Mouse (Mus musculus) liver, embryonic 12.5 days (tissue): ENCODE measurements around the gene Ormdl3. TPM values are rescaled to one million over a fixed set of nuclear protein-coding genes. Genes with fewer than 3 reads are reported as not detected.

ENCODE experiments used
- ATAC-seq: fragments of 200-750 bp; cut with Nextera tagmentation; 2 replicates; pipeline ENCODE4 v1.8.0; 2017; ENCODE audit warnings: moderate number of reproducible peaks, mild to moderate bottlenecking, moderate library complexity
- H3K27ac ChIP-seq: fragments of 300-500 bp; sonication (generic); 2 replicates; pipeline ENCODE4 v1.5.1; 2016; ENCODE audit warnings: mild to moderate bottlenecking
- H3K27me3 ChIP-seq: fragments of 300-500 bp; sonication (generic); replicated peaks from 2 replicates; pipeline ENCODE4 v1.6.1; 2016; ENCODE audit warnings: mild to moderate bottlenecking, moderate library complexity
- H3K36me3 ChIP-seq: fragments of 300-500 bp; sonication (generic); 2 replicates; pipeline ENCODE4 v1.6.1; 2016; ENCODE audit warnings: mild to moderate bottlenecking, moderate library complexity
- H3K4me1 ChIP-seq: fragments of 300-500 bp; sonication (generic); 2 replicates; pipeline ENCODE4 v1.6.1; 2016
- H3K4me2 ChIP-seq: fragments of 300-500 bp; sonication (generic); 2 replicates; pipeline ENCODE4 v1.6.1; 2016; ENCODE audit warnings: mild to moderate bottlenecking, moderate library complexity
- H3K4me3 ChIP-seq: fragments of 300-500 bp; sonication (generic); 2 replicates; pipeline ENCODE4 v1.5.1; 2016; ENCODE audit warnings: mild to moderate bottlenecking, moderate library complexity
- H3K9ac ChIP-seq: fragments of 300-500 bp; sonication (generic); 2 replicates; pipeline ENCODE4 v1.6.1; 2016; ENCODE audit warnings: mild to moderate bottlenecking, moderate library complexity
- H3K9me3 ChIP-seq: fragments of 300-500 bp; sonication (generic); replicated peaks from 2 replicates; pipeline ENCODE4 v1.6.1; 2016; ENCODE audit warnings: mild to moderate bottlenecking, moderate library complexity
- WGBS: fragments of 180-500 bp; shearing (Covaris S2); methylation state at CpG from one replicate; pipeline ENCODE4 v1.1.7; 2016; ENCODE audit not compliant: insufficient replicate concordance; 5-methylcytosine and 5-hydroxymethylcytosine counted together
- polyA plus RNA-seq: library from polyadenylated mRNA; unstranded; fragments of >200 nt; fragmentation: Nextera tagmentation; extraction: Ambion mirVana; gene quantifications from 2 replicates; pipeline ENCODE4 v1.2.1, GENCODE M21; 2016

The Ormdl3 gene
- polyA plus RNA-seq, 1 experiment from 2014 or later: 44.2 TPM

DNA sequence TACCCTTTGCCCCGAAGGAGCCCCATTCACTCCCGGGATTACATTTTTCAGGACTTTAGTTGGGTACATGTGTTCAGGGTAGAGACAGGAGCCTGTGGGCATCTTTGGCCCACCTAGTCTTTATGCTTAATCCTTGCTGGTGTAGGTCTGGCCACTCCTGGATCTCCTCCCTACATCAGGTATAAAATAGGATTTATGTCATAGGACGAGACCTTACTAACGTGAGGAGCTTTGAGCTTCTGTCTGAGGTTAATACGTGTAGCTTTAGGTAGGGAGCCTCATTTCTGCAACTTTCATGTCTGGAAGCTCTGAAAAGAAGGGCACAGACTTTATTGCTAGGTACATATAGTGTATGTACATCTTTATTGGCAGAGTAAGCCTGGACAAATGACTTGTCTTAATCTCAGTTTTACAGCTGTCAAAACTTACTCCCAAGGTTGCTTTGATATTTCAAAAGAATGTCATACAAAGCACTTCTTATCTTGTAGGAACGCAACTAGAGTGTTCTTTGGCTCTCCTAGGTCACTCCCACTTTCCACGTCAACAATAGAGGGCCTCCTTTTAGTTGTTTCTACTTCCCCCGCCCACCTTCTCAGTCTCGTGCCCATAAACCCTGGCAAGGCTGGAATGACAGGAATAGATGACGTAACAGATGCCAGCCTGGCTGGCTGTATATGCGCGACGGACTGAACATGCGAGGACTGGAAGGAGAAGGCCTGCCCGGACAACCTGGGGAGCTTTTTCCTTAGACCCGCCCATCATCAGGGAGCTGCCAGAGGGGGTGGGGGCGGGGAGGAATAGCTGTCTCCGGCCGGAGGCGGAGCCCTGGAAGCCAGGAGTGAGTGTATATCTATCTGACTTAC lies 747 bp upstream of the Ormdl3 start:
- peak overlapping the region; percentile 97 for H3K4me3 ChIP-seq
- peak overlapping the region; percentile 99 for H3K27ac ChIP-seq
- H3K27me3 ChIP-seq: peaks cover 14% of the 10 kb centered on the region
- peaks cover 78% of the 10 kb centered on the region for H3K4me1 ChIP-seq
- peak overlapping the region; percentile 95 for H3K9ac ChIP-seq
- 6% methylated on average over 20 of the region's 20 CpGs for WGBS
- peak overlapping the region; percentile 96 for H3K4me2 ChIP-seq
- H3K36me3 ChIP-seq: peaks cover 17% of the 10 kb centered on the region
- peak; percentile 70 for ATAC-seq
- no peaks in the 10 kb centered on the region for H3K9me3 ChIP-seq

- H3K4me1 ChIP-seq: peaks cover 81% of the 10 kb centered on the region
- ATAC-seq: no peak; the same call in 1 of the 2 replicates
- H3K4me2 ChIP-seq: peak overlapping the region; percentile 96
- H3K9me3 ChIP-seq: no peaks in the 10 kb centered on the region
- 0 out of 2 replicates have a peak, but pooled peaks cover under 1% of the 10 kb centered on the region for H3K27me3 ChIP-seq
- peak overlapping the region; percentile 99 for H3K27ac ChIP-seq
- peak overlapping the region; percentile 95 for H3K9ac ChIP-seq
- peaks cover 32% of the 10 kb centered on the region for H3K36me3 ChIP-seq
- peak overlapping the region; percentile 97 for H3K4me3 ChIP-seq
- WGBS: 1% methylated on average over 22 of the region's 22 CpGs
These were observed 879 bp downstream of the Ormdl3 start for GRCm38 (mm10) chr11:98586087-98586891.

DNA sequence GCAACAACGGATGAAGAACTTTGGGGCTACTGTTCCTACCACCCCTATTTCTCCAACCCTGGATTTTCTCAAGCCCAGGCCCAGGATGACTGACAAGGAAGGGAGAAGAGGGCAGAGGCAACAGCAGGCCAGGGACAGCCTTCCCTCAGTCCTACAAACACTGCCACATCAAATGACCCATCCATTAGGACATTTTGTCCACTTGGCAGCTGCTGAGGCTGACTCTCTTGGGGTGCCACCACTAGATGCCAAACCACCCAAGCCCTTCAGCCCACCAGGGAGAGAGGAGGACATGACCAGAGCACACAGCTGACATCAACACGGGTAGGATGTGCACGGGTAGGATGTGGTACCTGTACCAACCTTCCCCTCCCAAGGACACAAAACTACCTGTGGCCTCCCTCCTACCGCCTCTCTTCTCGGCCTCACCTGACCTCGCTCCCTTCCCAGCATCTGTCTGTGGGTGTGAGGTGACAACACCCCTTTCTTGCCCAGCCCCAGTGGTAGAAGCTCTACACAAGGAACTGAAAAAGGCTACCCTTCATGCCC lies 2.5 kb downstream of the Ormdl3 start:
- H3K27me3 ChIP-seq: no peaks in the 10 kb centered on the region
- peaks cover 32% of the 10 kb centered on the region for H3K36me3 ChIP-seq
- peak overlapping the region; percentile 97 for H3K4me3 ChIP-seq
- no peaks in the 10 kb centered on the region for H3K9me3 ChIP-seq
- peak overlapping the region; percentile 96 for H3K4me2 ChIP-seq
- ATAC-seq: no peak
- H3K27ac ChIP-seq: peak overlapping the region; percentile 99
- peaks cover 92% of the 10 kb centered on the region for H3K4me1 ChIP-seq
- 74% methylated on average over 6 of the region's 6 CpGs for WGBS
- peak overlapping the region; percentile 95 for H3K9ac ChIP-seq

DNA sequence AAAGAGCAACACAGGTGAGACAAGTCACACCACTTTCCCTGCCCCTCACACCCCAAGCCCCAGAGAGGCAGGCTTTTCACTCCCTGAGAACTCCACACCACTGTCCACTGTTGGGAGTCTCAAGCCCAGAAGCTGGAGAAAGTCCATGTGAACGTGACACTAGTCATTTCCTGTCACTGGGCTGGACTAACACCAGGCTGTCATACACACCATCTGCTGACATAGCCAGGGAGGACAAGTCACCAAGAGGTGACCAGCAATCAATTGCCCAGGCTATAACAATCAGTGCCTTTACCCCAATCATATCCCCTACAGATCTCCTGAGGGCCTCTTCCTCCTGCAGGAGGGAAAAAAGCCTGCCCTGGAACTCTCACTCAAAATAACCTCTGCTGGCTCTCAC lies 3.0 kb downstream of the Ormdl3 start:
- Histone ChIP-seq H3K4me3 (peak overlapping the region; percentile 97), H3K4me1 (peaks cover 92% of the 10 kb centered on the region), H3K4me2 (peak overlapping the region; percentile 96), H3K27me3 (no peaks in the 10 kb centered on the region), H3K27ac (peak overlapping the region; percentile 99), H3K36me3 (peaks cover 34% of the 10 kb centered on the region), H3K9ac (peak overlapping the region; percentile 95), H3K9me3 (no peaks in the 10 kb centered on the region)
- WGBS: 6% methylated on average over 1 of the region's 1 CpGs
- no peak for ATAC-seq

- 0% methylated on average over 3 of the region's 3 CpGs for WGBS
- no peaks in the 10 kb centered on the region for H3K27me3 ChIP-seq
- peak overlapping the region; percentile 95 for H3K9ac ChIP-seq
- peak overlapping the region; percentile 99 for H3K27ac ChIP-seq
- peak overlapping the region; percentile 97 for H3K4me3 ChIP-seq
- H3K4me2 ChIP-seq: peak overlapping the region; percentile 96
- H3K36me3 ChIP-seq: peaks cover 37% of the 10 kb centered on the region
- H3K9me3 ChIP-seq: no peaks in the 10 kb centered on the region
- peaks cover 92% of the 10 kb centered on the region for H3K4me1 ChIP-seq
- peak; percentile 25; the same call in 1 of the 2 replicates for ATAC-seq
These were observed 3.6 kb downstream of the Ormdl3 start for GRCm38 (mm10) chr11:98583571-98583970.

- H3K27me3 ChIP-seq: no peaks in the 10 kb centered on the region
- peak; percentile 75 for ATAC-seq
- peak overlapping the region; percentile 97 for H3K4me3 ChIP-seq
- H3K4me2 ChIP-seq: peak overlapping the region; percentile 96
- H3K36me3 ChIP-seq: peaks cover 37% of the 10 kb centered on the region
- peak overlapping the region; percentile 99 for H3K27ac ChIP-seq
- H3K9me3 ChIP-seq: no peaks in the 10 kb centered on the region
- peak overlapping the region; percentile 95 for H3K9ac ChIP-seq
- 12% methylated on average over 3 of the region's 3 CpGs for WGBS
- peaks cover 92% of the 10 kb centered on the region for H3K4me1 ChIP-seq
These were observed 4.0 kb downstream of the Ormdl3 start for GRCm38 (mm10) chr11:98583265-98583552.

DNA sequence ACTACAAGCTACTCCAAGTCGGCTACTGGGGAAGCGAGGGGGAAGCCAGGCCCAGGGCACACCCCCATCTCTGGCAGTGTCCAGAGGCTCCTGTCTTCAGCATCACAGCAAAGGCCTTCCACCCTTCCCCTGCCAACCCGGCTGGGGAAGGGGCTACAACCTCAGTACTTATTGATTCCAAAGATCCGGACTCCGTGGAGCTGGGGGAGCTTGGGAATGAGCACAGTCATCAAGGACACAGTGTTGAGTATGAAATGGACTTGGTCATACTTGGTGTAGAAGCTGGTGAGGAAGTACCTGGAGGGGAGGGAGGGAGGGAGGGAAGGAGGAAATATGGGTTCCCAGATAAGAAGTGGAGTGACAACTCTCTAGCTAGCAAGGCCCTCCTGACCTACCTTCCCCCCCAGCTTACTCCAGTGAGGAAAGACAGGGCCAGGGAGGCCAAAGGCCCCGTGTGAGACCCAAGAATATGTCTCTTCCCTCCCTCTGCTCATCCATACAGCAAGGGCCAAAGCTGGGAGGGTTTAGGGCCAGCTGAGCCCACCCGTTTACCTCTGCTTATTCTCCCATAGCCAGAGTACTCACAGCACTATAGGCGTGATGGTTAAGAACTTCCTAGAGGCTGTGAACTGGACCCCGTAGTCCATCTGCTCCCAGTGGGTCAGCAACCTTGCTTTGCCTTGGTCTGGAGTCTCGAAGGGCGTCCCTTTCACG lies 4.5 kb downstream of the Ormdl3 start:
- Histone ChIP-seq H3K27ac (peak overlapping the region; percentile 99), H3K4me3 (peak overlapping the region; percentile 97), H3K9ac (peak overlapping the region; percentile 95), H3K9me3 (no peaks in the 10 kb centered on the region), H3K4me1 (peaks cover 88% of the 10 kb centered on the region), H3K27me3 (no peaks in the 10 kb centered on the region), H3K36me3 (peaks cover 37% of the 10 kb centered on the region), H3K4me2 (peak overlapping the region; percentile 96)
- ATAC-seq: peak; percentile 78
- 18% methylated on average over 12 of the region's 12 CpGs for WGBS

GRCm38 (mm10) chr11:98582030-98582388 lies 5.2 kb downstream of the Ormdl3 start:
- Histone ChIP-seq H3K4me3 (peak overlapping the region; percentile 97), H3K27ac (peak overlapping the region; percentile 99), H3K27me3 (no peaks in the 10 kb centered on the region), H3K9me3 (no peaks in the 10 kb centered on the region), H3K36me3 (peaks cover 37% of the 10 kb centered on the region), H3K9ac (peak overlapping the region; percentile 95), H3K4me1 (peaks cover 85% of the 10 kb centered on the region), H3K4me2 (peak overlapping the region; percentile 96)
- 14% methylated on average over 8 of the region's 8 CpGs for WGBS
- ATAC-seq: 0 out of 2 replicates have a peak, but pooled peaks have one; percentile 1

DNA sequence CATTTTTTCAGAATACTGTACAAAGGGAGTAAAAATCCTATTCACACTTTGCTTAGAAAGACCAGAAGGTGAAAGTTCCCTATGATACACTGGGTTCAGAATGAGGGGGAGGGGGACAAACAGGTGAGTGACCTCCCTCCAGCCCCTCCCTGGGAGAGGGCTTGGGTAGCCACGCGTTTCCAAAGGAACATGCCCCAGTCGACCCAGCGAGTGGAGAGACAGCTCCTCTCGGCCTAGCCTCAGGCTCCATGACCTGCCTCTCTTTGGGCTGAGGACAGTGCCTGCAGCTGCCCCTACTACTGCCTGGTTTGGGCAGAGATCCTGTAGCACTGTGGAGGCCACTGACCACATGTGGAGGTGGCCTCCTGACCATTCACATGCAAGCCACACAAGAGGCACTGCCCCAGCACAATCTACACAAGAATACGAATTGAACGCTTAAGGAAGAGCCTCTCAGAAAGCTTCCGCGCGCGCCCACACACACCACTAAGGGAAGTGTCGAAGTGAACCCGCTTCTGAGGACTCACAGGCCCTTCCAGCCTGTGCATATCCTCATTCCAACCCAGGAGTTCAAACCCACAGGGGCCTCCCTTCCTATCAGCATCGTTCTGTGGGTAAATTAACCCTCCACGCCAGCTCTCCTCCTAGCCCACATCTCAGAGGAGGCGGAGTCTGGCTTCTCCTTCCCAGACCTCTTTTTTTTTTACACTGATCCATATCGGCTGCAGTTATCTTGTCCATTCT lies 5.7 kb downstream of the Ormdl3 start:
- Histone ChIP-seq H3K9ac (peak overlapping the region; percentile 95), H3K9me3 (no peaks in the 10 kb centered on the region), H3K27me3 (no peaks in the 10 kb centered on the region), H3K36me3 (peaks cover 37% of the 10 kb centered on the region), H3K4me2 (peak overlapping the region; percentile 96), H3K4me3 (peak overlapping the region; percentile 97), H3K27ac (peak overlapping the region; percentile 99), H3K4me1 (peaks cover 87% of the 10 kb centered on the region)
- ATAC-seq: peak; percentile 8; the same call in 1 of the 2 replicates
- WGBS: 18% methylated on average over 17 of the region's 17 CpGs

- Histone ChIP-seq H3K9ac (peak overlapping the region; percentile 95), H3K27ac (peak overlapping the region; percentile 99), H3K9me3 (no peaks in the 10 kb centered on the region), H3K4me3 (peak overlapping the region; percentile 97), H3K36me3 (peaks cover 37% of the 10 kb centered on the region), H3K4me1 (peaks cover 77% of the 10 kb centered on the region), H3K4me2 (peak overlapping the region; percentile 96), H3K27me3 (no peaks in the 10 kb centered on the region)
- peak; percentile 76 for ATAC-seq
- 22% methylated on average over 16 of the region's 16 CpGs for WGBS
These were observed 6.7 kb downstream of the Ormdl3 start for GRCm38 (mm10) chr11:98580301-98581121.
